Mouse (Mus musculus) kidney, embryonic 16.5 days (tissue): ENCODE data around the gene Fhl2. TPM values are rescaled to one million over a fixed set of nuclear protein-coding genes. Genes with fewer than 3 reads are reported as not detected.
A peak's percentile ranks its signal among the peaks of the same experiment; 100 is the strongest.

Experiments
- ATAC-seq: fragments of 200-750 bp; cut with Nextera tagmentation; 2 replicates; pipeline ENCODE4 v1.8.0; 2017; ENCODE audit warnings: moderate TSS enrichment; ENCODE audit not compliant: low FRiP score, low TSS enrichment
- H3K27ac ChIP-seq: fragments of 300-500 bp; sonication (generic); 2 replicates; pipeline ENCODE4 v1.5.1; 2014; ENCODE audit warnings: low read length
- H3K27me3 ChIP-seq: fragments of 300-500 bp; sonication (generic); 2 replicates; pipeline ENCODE4 v1.6.1; 2014; ENCODE audit warnings: low read length, control low read depth, mixed read lengths; ENCODE audit not compliant: insufficient read depth
- H3K36me3 ChIP-seq: fragments of 300-500 bp; sonication (generic); 2 replicates; pipeline ENCODE4 v1.6.1; 2014; ENCODE audit warnings: low read length, control low read depth, mixed read lengths; ENCODE audit not compliant: insufficient read depth
- H3K4me1 ChIP-seq: fragments of 300-500 bp; sonication (generic); 2 replicates; pipeline ENCODE4 v1.6.1; 2014; ENCODE audit warnings: low read length, control low read depth, mixed read lengths; ENCODE audit not compliant: insufficient read depth
- H3K4me2 ChIP-seq: fragments of 300-500 bp; sonication (generic); replicated peaks from 2 replicates; pipeline ENCODE4 v1.6.1; 2014; ENCODE audit warnings: low read depth, low read length
- H3K4me3 ChIP-seq: fragments of 300-500 bp; sonication (generic); 2 replicates; pipeline ENCODE4 v1.5.1; 2014; ENCODE audit warnings: mild to moderate bottlenecking, low read length
- H3K9ac ChIP-seq: fragments of 300-500 bp; sonication (generic); replicated peaks from 2 replicates; pipeline ENCODE4 v1.6.1; 2014; ENCODE audit warnings: low read length
- H3K9me3 ChIP-seq: fragments of 300-500 bp; sonication (generic); 2 replicates; pipeline ENCODE4 v1.6.1; 2016; ENCODE audit warnings: low read length, control low read depth
- WGBS: fragments of 180-500 bp; shearing (Covaris S2); extraction: QIAGEN DNeasy Blood & Tissue Kit; methylation state at CpG from one replicate; pipeline ENCODE4 v1.1.7; 2014; 5-methylcytosine and 5-hydroxymethylcytosine counted together
- polyA plus RNA-seq: library from polyadenylated mRNA; unstranded; fragments of >200 nt; fragmentation: Nextera tagmentation; extraction: Ambion mirVana; gene quantifications from 2 replicates; pipeline ENCODE4 v1.2.1, GENCODE M21; 2015

The Fhl2 gene
- 101 and 104 TPM in 2 replicates for polyA plus RNA-seq

GRCm38 (mm10) chr1:43196661-43197241 is at the start of gene Fhl2:
TSS of gene Fhl2 (minus strand) at chr1:43196984.
- peak within 1 kb of the TSS; percentile 13; the same call in 1 of the 2 replicates for H3K4me3 ChIP-seq
- H3K4me2 ChIP-seq, result peak within 1 kb of the TSS; percentile 23
- no peaks in the 10 kb centered on the region for H3K9me3 ChIP-seq
- H3K27ac ChIP-seq, result peak within 1 kb of the TSS; percentile 90
- peaks cover 20% of the 10 kb centered on the region; the same call in 1 of the 2 replicates for H3K4me1 ChIP-seq
- no peaks in the 10 kb centered on the region for H3K36me3 ChIP-seq
- H3K9ac ChIP-seq, result peak within 1 kb of the TSS; percentile 22; the same call in 1 of the 2 replicates
- ATAC-seq, result peak; percentile 68; the same call in 1 of the 2 replicates
- no peaks in the 10 kb centered on the region for H3K27me3 ChIP-seq
- WGBS, result 37% methylated on average over 5 of the region's 5 CpGs

DNA sequence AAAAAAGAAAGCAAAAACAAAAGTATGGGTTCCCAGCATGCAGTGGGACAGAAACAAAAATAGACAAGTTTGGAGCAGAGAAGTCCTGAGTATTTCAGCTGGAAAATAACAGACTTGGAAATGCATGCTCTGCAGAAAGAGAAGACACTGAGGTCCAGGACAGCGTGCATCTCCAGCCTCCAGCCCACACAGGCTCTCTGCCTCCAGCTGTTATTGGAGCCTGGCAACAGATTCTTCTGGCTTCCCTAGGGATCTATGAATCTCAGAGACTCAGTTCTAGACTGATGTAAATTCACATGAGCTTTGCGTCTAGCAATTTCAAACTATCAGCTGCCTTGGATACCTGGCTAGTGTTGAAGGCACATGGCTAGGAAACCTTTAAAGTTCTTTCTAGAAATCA is 48.2 kb upstream of the Fhl2 start:
- H3K4me1 ChIP-seq, result no peaks in the 10 kb centered on the region
- H3K9ac ChIP-seq, result no peak overlapping the region
- H3K36me3 ChIP-seq, result no peaks in the 10 kb centered on the region
- H3K4me3 ChIP-seq, result no peak overlapping the region
- ATAC-seq, result peak; percentile 74; the same call in 1 of the 2 replicates
- 45% methylated on average over 2 of the region's 2 CpGs for WGBS
- H3K27me3 ChIP-seq, result no peaks in the 10 kb centered on the region
- no peak overlapping the region for H3K4me2 ChIP-seq
- H3K9me3 ChIP-seq, result no peaks in the 10 kb centered on the region
- peak overlapping the region; percentile 63; the same call in 1 of the 2 replicates for H3K27ac ChIP-seq

GRCm38 (mm10) chr1:43241208-43241607 is 44.4 kb upstream of the Fhl2 start:
- H3K4me2 ChIP-seq, result no peak overlapping the region
- no peaks in the 10 kb centered on the region for H3K27me3 ChIP-seq
- H3K9me3 ChIP-seq, result no peaks in the 10 kb centered on the region
- no peak for ATAC-seq
- H3K4me3 ChIP-seq, result no peak overlapping the region
- peaks cover 12% of the 10 kb centered on the region for H3K4me1 ChIP-seq
- no peak overlapping the region for H3K9ac ChIP-seq
- H3K36me3 ChIP-seq, result no peaks in the 10 kb centered on the region
- no peak overlapping the region for H3K27ac ChIP-seq
- 74% methylated on average over 2 of the region's 2 CpGs for WGBS

GRCm38 (mm10) chr1:43239796-43240313 is 43.1 kb upstream of the Fhl2 start:
- WGBS, result 86% methylated on average over 2 of the region's 2 CpGs
- no peaks in the 10 kb centered on the region for H3K27me3 ChIP-seq
- no peaks in the 10 kb centered on the region for H3K9me3 ChIP-seq
- no peaks in the 10 kb centered on the region for H3K36me3 ChIP-seq
- H3K4me3 ChIP-seq, result no peak overlapping the region
- peaks cover 16% of the 10 kb centered on the region for H3K4me1 ChIP-seq
- H3K4me2 ChIP-seq, result no peak overlapping the region
- H3K27ac ChIP-seq, result no peak overlapping the region
- ATAC-seq, result no peak
- H3K9ac ChIP-seq, result no peak overlapping the region

GRCm38 (mm10) chr1:43238471-43238870 is 41.7 kb upstream of the Fhl2 start:
- Histone ChIP-seq H3K4me1 (peaks cover 16% of the 10 kb centered on the region), H3K9ac (no peak overlapping the region), H3K9me3 (no peaks in the 10 kb centered on the region), H3K36me3 (no peaks in the 10 kb centered on the region), H3K4me3 (no peak overlapping the region), H3K27me3 (no peaks in the 10 kb centered on the region), H3K27ac (no peak overlapping the region), H3K4me2 (no peak overlapping the region)
- 73% methylated on average over 2 of the region's 2 CpGs for WGBS
- ATAC-seq, result no peak

- Histone ChIP-seq H3K4me3 (no peak overlapping the region), H3K27ac (peak overlapping the region; percentile 24; the same call in 1 of the 2 replicates), H3K4me2 (no peak overlapping the region), H3K27me3 (no peaks in the 10 kb centered on the region), H3K9me3 (no peaks in the 10 kb centered on the region), H3K9ac (no peak overlapping the region), H3K4me1 (peaks cover 16% of the 10 kb centered on the region), H3K36me3 (no peaks in the 10 kb centered on the region)
- 86% methylated on average over 3 of the region's 3 CpGs for WGBS
- ATAC-seq, result peak; percentile 35; the same call in 1 of the 2 replicates
Observed at GRCm38 (mm10) chr1:43237360-43238235, 40.8 kb upstream of the Fhl2 start.

DNA sequence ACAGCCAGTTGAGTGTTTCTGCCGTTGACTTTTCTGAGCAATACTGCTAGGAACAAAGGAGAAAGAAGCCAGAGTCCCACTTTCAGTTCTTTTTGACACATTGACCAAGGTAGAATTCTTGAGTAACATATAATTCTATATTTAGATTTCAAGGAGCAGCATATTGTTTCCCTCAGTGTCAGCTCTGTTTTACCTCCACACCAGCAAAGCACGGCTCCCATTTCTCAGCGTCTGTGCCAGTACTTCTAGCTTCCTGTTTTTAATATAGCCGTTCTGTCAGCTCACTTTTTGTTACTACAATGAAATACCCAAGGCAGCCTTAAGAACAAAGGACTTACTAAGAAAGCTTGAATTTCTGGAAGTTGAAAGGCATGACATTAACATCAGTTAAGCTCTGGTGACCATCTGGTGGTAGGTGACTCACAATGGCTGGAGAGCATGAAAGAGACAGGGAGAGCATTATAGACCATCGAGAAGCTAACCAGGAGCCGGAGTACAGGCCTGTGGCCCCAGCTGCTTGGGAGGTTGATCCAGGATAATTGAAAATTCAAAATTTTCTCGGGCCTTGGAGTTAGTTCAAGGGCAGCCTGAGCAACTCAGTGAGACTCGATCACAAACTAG is 28.9 kb upstream of the Fhl2 start:
- no peak overlapping the region for H3K9ac ChIP-seq
- 0 out of 2 replicates have a peak overlapping the region, but pooled peaks have one; percentile 14 for H3K4me2 ChIP-seq
- no peaks in the 10 kb centered on the region for H3K27me3 ChIP-seq
- WGBS, result 52% methylated on average over 8 of the region's 8 CpGs
- H3K9me3 ChIP-seq, result no peaks in the 10 kb centered on the region
- peak overlapping the region; percentile 94 for H3K27ac ChIP-seq
- peak; percentile 27; the same call in 1 of the 2 replicates for ATAC-seq
- H3K4me3 ChIP-seq, result no peak overlapping the region
- H3K36me3 ChIP-seq, result no peaks in the 10 kb centered on the region
- peaks cover 20% of the 10 kb centered on the region for H3K4me1 ChIP-seq

DNA sequence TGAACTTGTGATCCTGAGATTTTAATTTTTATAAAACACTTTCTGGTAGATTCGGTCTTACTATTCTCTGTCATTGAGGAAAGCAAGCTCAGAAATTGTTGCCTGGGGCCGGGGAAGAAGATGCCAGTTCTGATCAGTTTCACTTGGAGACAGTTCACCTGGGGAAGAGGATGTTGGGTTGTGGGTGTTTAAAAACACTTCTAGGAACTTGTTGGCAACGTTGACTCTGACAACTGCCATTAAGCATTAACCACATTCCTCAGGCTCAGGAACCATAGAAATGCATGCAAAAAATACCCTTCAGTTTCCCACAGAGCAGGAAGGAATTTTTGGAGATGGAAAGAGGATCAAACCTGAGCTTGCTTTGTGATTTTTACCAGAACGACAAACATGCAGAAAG is 28.2 kb upstream of the Fhl2 start:
- 56% methylated on average over 4 of the region's 4 CpGs for WGBS

DNA sequence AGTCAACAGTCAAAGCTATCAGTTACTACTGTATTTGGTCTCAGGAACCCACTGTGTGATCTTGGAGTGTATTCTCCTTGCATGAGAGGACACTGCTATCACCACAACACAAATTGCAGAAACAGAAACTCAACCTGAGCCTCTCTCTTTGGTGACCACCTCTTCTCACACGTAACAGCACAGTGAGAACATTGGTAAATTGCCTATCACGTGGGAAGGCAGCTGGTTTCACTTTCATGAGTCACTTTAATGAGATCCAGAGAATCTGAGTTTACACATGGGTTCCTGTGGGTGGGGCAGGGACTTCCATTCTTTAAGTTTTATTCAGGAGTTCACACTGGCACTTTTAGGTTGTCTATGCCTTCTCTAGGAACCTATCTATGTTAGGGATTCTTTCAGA is 27.4 kb upstream of the Fhl2 start:
- 31% methylated on average over 2 of the region's 2 CpGs for WGBS
- peak overlapping the region; percentile 94 for H3K27ac ChIP-seq
- H3K4me2 ChIP-seq, result no peak overlapping the region
- peaks cover 20% of the 10 kb centered on the region for H3K4me1 ChIP-seq
- H3K9ac ChIP-seq, result no peak overlapping the region
- ATAC-seq, result peak; percentile 35; the same call in 1 of the 2 replicates
- no peaks in the 10 kb centered on the region for H3K27me3 ChIP-seq
- no peaks in the 10 kb centered on the region for H3K36me3 ChIP-seq
- no peaks in the 10 kb centered on the region for H3K9me3 ChIP-seq
- no peak overlapping the region for H3K4me3 ChIP-seq

More for the DNA sequence above, 28.2 kb upstream of the Fhl2 start:
- Histone ChIP-seq H3K36me3 (no peaks in the 10 kb centered on the region), H3K9me3 (no peaks in the 10 kb centered on the region), H3K9ac (no peak overlapping the region), H3K4me1 (peaks cover 20% of the 10 kb centered on the region), H3K4me3 (no peak overlapping the region), H3K27me3 (no peaks in the 10 kb centered on the region), H3K27ac (peak overlapping the region; percentile 94), H3K4me2 (0 out of 2 replicates have a peak overlapping the region, but pooled peaks have one; percentile 14)
- ATAC-seq, result peak; percentile 71; the same call in 1 of the 2 replicates
